8 mouse cellular contexts compared by ENCODE assay signal in genomic region chr5:71094776-71095175, GRCm38 (mm10). TPM values are rescaled to one million over a fixed set of nuclear protein-coding genes. Genes with fewer than 3 reads are reported as not detected.
DNase-seq lines count a peak whose midpoint lies in the region; ATAC-seq lines count a peak whose summit lies in the region.

No protein-coding gene starts in this region.

- 23% methylated on average over 10 of the region's 10 CpGs for WGBS in embryonic facial prominence, embryonic 13.5 days
- 25% methylated on average over 10 of the region's 10 CpGs for WGBS in hindbrain, embryonic 11.5 days
- whole genome bisulfite sequencing in midbrain, embryonic 15.5 days = 13% methylated on average over 10 of the region's 10 CpGs

- ATAC-seq in embryonic facial prominence, embryonic 13.5 days (ENCODE audit: insufficient number of reproducible peaks, insufficient read depth, low FRiP score, low TSS enrichment, low read depth) = no peak
- no peak for ATAC-seq in hindbrain, embryonic 11.5 days (ENCODE audit: low FRiP score)
- no peak for ATAC-seq in midbrain, embryonic 15.5 days (replicated peaks)
- no peak for ATAC-seq in erythroid progenitor cell, adult 5-6 weeks (replicated peaks; ENCODE audit: low FRiP score, poor library complexity, severe bottlenecking)

- 0 out of 2 replicates have a peak overlapping the region, but pooled peaks have one; percentile 49 for H3K9ac ChIP-seq in embryonic facial prominence, embryonic 13.5 days
- H3K9ac ChIP-seq in hindbrain, embryonic 11.5 days (ENCODE audit: low read depth, low read length) = no peak overlapping the region
- peak overlapping the region; percentile 87 for H3K9ac ChIP-seq in midbrain, embryonic 15.5 days

- H3K4me3 ChIP-seq in embryonic facial prominence, embryonic 13.5 days = peak overlapping the region; percentile 66
- H3K4me3 ChIP-seq in hindbrain, embryonic 11.5 days (ENCODE audit: low read depth, low read length) = peak overlapping the region; percentile 75
- H3K4me3 ChIP-seq in midbrain, embryonic 15.5 days = peak overlapping the region; percentile 80

- peaks cover 5% of the 10 kb centered on the region; the same call in 1 of the 2 replicates for H3K4me1 ChIP-seq in embryonic facial prominence, embryonic 13.5 days
- H3K4me1 ChIP-seq in hindbrain, embryonic 11.5 days (replicated peaks; ENCODE audit: control insufficient read depth, insufficient read depth, low read length) = no peaks in the 10 kb centered on the region
- peaks cover 13% of the 10 kb centered on the region for H3K4me1 ChIP-seq in midbrain, embryonic 15.5 days

- no peak overlapping the region for H3K27ac ChIP-seq in embryonic facial prominence, embryonic 13.5 days
- no peak overlapping the region for H3K27ac ChIP-seq in hindbrain, embryonic 11.5 days (ENCODE audit: low read depth, low read length)
- H3K27ac ChIP-seq in midbrain, embryonic 15.5 days = peak overlapping the region; percentile 95

- H3K9me3 ChIP-seq in embryonic facial prominence, embryonic 13.5 days = no peaks in the 10 kb centered on the region
- H3K9me3 ChIP-seq in hindbrain, embryonic 11.5 days (ENCODE audit: control insufficient read depth, low read length) = no peaks in the 10 kb centered on the region
- H3K9me3 ChIP-seq in midbrain, embryonic 15.5 days = no peaks in the 10 kb centered on the region

- H3K36me3 ChIP-seq in embryonic facial prominence, embryonic 13.5 days = no peaks in the 10 kb centered on the region
- no peaks in the 10 kb centered on the region for H3K36me3 ChIP-seq in hindbrain, embryonic 11.5 days (ENCODE audit: control insufficient read depth, insufficient read depth, low read length)
- no peaks in the 10 kb centered on the region for H3K36me3 ChIP-seq in midbrain, embryonic 15.5 days (replicated peaks)

- H3K27me3 ChIP-seq in embryonic facial prominence, embryonic 13.5 days = peaks cover 34% of the 10 kb centered on the region
- no peaks in the 10 kb centered on the region for H3K27me3 ChIP-seq in hindbrain, embryonic 11.5 days (ENCODE audit: control insufficient read depth, insufficient read depth, low read length)
- no peaks in the 10 kb centered on the region; the same call in 1 of the 2 replicates for H3K27me3 ChIP-seq in midbrain, embryonic 15.5 days (replicated peaks)

- peak; percentile 15 for DNase-seq in layer of hippocampus, adult 11-12 months (ENCODE audit: low spot score)
- DNase-seq in layer of hippocampus, postnatal 25 days (ENCODE audit: extremely low spot score in 1 of 2, low spot score in 1 of 2) = no peak
- peak; percentile 14 for DNase-seq in hindbrain, embryonic 11.5 days (ENCODE audit: low spot score)
- DNase-seq in cerebellum, postnatal 10 days = no peak
- DNase-seq in natural killer cell, adult 2 months (ENCODE audit: low spot score in 2 of 2) = no peak

- H3K4me2 ChIP-seq in embryonic facial prominence, embryonic 13.5 days = peak overlapping the region; percentile 97
- peak overlapping the region; percentile 77 for H3K4me2 ChIP-seq in hindbrain, embryonic 11.5 days (replicated peaks; ENCODE audit: low read depth, low read length)
- peak overlapping the region; percentile 66 for H3K4me2 ChIP-seq in midbrain, embryonic 15.5 days

RNA-seq across cellular contexts. Expression of gene Gabra2, which starts 0.9 kb away (rescaled TPM):
- total RNA-seq in layer of hippocampus, postnatal 25 days (2021) = 100 to 1,000 TPM; 128 to 134 TPM
- polyA plus RNA-seq in embryonic facial prominence, embryonic 13.5 days (2015; fragmentation: Nextera tagmentation; extraction: Ambion mirVana) = 2.1 and 3.2 TPM in 2 replicates
- 3.5 and 4.3 TPM in 2 replicates for polyA plus RNA-seq in hindbrain, embryonic 11.5 days (2014; fragmentation: Nextera tagmentation; extraction: Ambion mirVana)
- 54.0 and 65.6 TPM in 2 replicates for polyA plus RNA-seq in midbrain, embryonic 15.5 days (2015; fragmentation: Nextera tagmentation; extraction: Ambion mirVana)
- total RNA-seq in erythroid progenitor cell, adult 5-6 weeks (2015; ENCODE audit: low replicate concordance) = not detected in 2 replicates
- total RNA-seq in erythroid progenitor cell, adult 5-6 weeks (2017; ENCODE audit: low replicate concordance) = not detected in 2 replicates

Comparison
In these comparisons a context has a peak if more than half of its experiments do, and no peak if none do; other contexts are left out.
1. DNase-seq: peak in layer of hippocampus, adult 11-12 months (single experiment) and hindbrain, embryonic 11.5 days (single experiment); none in layer of hippocampus, postnatal 25 days (0 of 2), cerebellum, postnatal 10 days (0 of 2) and natural killer cell, adult 2 months (0 of 2).
2. RNA of gene Gabra2, which starts 0.9 kb away (polyA plus RNA-seq): 54.0 to 65.6 TPM in midbrain, embryonic 15.5 days; 3.5 to 4.3 TPM in hindbrain, embryonic 11.5 days and 2.1 to 3.2 TPM in embryonic facial prominence, embryonic 13.5 days; every median in the first group is over 10 times any median in the second.
3. Peak in every context shown above with its lines, with median percentiles within 50 percentile points of each other: H3K4me2 ChIP-seq and H3K4me3 ChIP-seq.